Mouse (Mus musculus) heart, postnatal 4 days (tissue): Measurements from ENCODE around the gene Ccdc85b. TPM values are rescaled to one million over a fixed set of nuclear protein-coding genes. Genes with fewer than 3 reads are reported as not detected.
A peak's percentile ranks its signal among the peaks of the same experiment; 100 is the strongest.

Experiments
- DNase-seq: peaks from one replicate; pipeline ENCODE4 v3.0.0; 2021
- total RNA-seq, 2 experiments: library from RNA; stranded (reverse); gene quantifications; 2 replicates each; pipeline ENCODE4 v1.2.3; 2021

Ccdc85b gene
- total RNA-seq, 2 experiments from 2014 or later, result 13.5 to 13.9 TPM

- DNase-seq, result no peak
These were observed 34.1 kb downstream of the Ccdc85b start for GRCm38 (mm10) chr19:5423561-5423960.

- DNase-seq, result no peak
These were observed 34.7 kb downstream of the Ccdc85b start for GRCm38 (mm10) chr19:5422895-5423443.

GRCm38 (mm10) chr19:5422267-5422666 is 35.4 kb downstream of the Ccdc85b start:
- no peak for DNase-seq

GRCm38 (mm10) chr19:5421784-5422183 is 35.9 kb downstream of the Ccdc85b start:
- no peak for DNase-seq

- DNase-seq, result no peak
These were observed 37.1 kb downstream of the Ccdc85b start for GRCm38 (mm10) chr19:5420579-5420978.

- DNase-seq, result no peak
These were observed 38.1 kb downstream of the Ccdc85b start for GRCm38 (mm10) chr19:5419630-5420029.

- no peak for DNase-seq
These were observed 38.8 kb downstream of the Ccdc85b start for GRCm38 (mm10) chr19:5418750-5419466.

GRCm38 (mm10) chr19:5414534-5414957 is 43.1 kb downstream of the Ccdc85b start:
- no peak for DNase-seq

- no peak for DNase-seq
These were observed 43.9 kb downstream of the Ccdc85b start for GRCm38 (mm10) chr19:5413840-5414239.

- DNase-seq, result no peak
These were observed 45.7 kb downstream of the Ccdc85b start for GRCm38 (mm10) chr19:5411961-5412360.

- no peak for DNase-seq
These were observed 47.1 kb downstream of the Ccdc85b start for GRCm38 (mm10) chr19:5410641-5411040.

- DNase-seq, result peak; percentile 71
These were observed 48.6 kb downstream of the Ccdc85b start for GRCm38 (mm10) chr19:5409068-5409467.

GRCm38 (mm10) chr19:5408057-5409001 is 49.4 kb downstream of the Ccdc85b start:
- no peak for DNase-seq

- peak; percentile 64 for DNase-seq
These were observed 50.6 kb downstream of the Ccdc85b start for GRCm38 (mm10) chr19:5407133-5407532.

- DNase-seq, result peak; percentile 50
These were observed 51.1 kb downstream of the Ccdc85b start for GRCm38 (mm10) chr19:5406531-5407126.

- DNase-seq, result no peak
These were observed 51.8 kb downstream of the Ccdc85b start for GRCm38 (mm10) chr19:5405924-5406323.

Other genes starting within 250 kb of the Ccdc85b start
- gene Pacs1, start 184.8 kb downstream of the Ccdc85b start, total RNA-seq, result 10 to 100 TPM; 27.6 to 28.7 TPM
- gene Sf3b2, start 162.4 kb downstream of the Ccdc85b start, total RNA-seq, result 100 to 1,000 TPM; 136 to 139 TPM
- gene Gal3st3, start 159.6 kb downstream of the Ccdc85b start, total RNA-seq, result 1 to 10 TPM; 7.4 to 9.3 TPM
- gene Catsper1, start 122.2 kb downstream of the Ccdc85b start, total RNA-seq, result not detected
- gene Cst6, start 108.3 kb downstream of the Ccdc85b start, total RNA-seq, result 1 to 10 TPM in 1 of 2 experiments, under 1 TPM in 1; 0.81 to 3.0 TPM
- gene Eif1ad, start 91.2 kb downstream of the Ccdc85b start, total RNA-seq, result 10 to 100 TPM; 35.0 to 37.3 TPM
- gene Banf1, start 90.7 kb downstream of the Ccdc85b start, total RNA-seq, result 100 to 1,000 TPM; 234 to 244 TPM
- 10 to 100 TPM; 52.6 to 54.1 TPM for gene Sart1, start 69.2 kb downstream of the Ccdc85b start, total RNA-seq
- under 1 TPM; 0.45 to 0.48 TPM for gene Tsga10ip, start 55.4 kb downstream of the Ccdc85b start, total RNA-seq
- 100 to 1,000 TPM; 231 to 246 TPM for gene Drap1, start 32.9 kb downstream of the Ccdc85b start, total RNA-seq
- 10 to 100 TPM; 35.2 to 35.3 TPM for gene AI837181, start 32.8 kb downstream of the Ccdc85b start, total RNA-seq
- not detected for gene Fosl1, start 10.3 kb downstream of the Ccdc85b start, total RNA-seq
- gene Fibp, start 2.7 kb upstream of the Ccdc85b start, total RNA-seq, result 100 to 1,000 TPM; 106 to 118 TPM
- under 1 TPM; 0.24 to 0.50 TPM for gene Ctsw, start 10.6 kb upstream of the Ccdc85b start, total RNA-seq
- gene Efemp2, start 16.1 kb upstream of the Ccdc85b start, total RNA-seq, result 10 to 100 TPM; 36.7 to 37.8 TPM
- 10 to 100 TPM; 27.9 to 32.9 TPM for gene Mus81, start 30.5 kb upstream of the Ccdc85b start, total RNA-seq
- 100 to 1,000 TPM; 719 to 727 TPM for gene Cfl1, start 32.6 kb upstream of the Ccdc85b start, total RNA-seq
- gene 1700020D05Rik, start 45.9 kb upstream of the Ccdc85b start, total RNA-seq, result 1 to 10 TPM; 1.5 to 2.1 TPM
- 1 to 10 TPM; 7.8 to 7.9 TPM for gene Snx32, start 52.6 kb upstream of the Ccdc85b start, total RNA-seq
- gene Ovol1, start 102.8 kb upstream of the Ccdc85b start, total RNA-seq, result not detected
- gene Ap5b1, start 110.1 kb upstream of the Ccdc85b start, total RNA-seq, result 1 to 10 TPM; 3.8 to 4.6 TPM
- 10 to 100 TPM; 92.4 to 94.5 TPM for gene Rnaseh2c, start 144.0 kb upstream of the Ccdc85b start, total RNA-seq
- gene Kat5, start 152.3 kb upstream of the Ccdc85b start, total RNA-seq, result 10 to 100 TPM; 38.3 to 49.2 TPM
- 10 to 100 TPM; 33.0 to 38.6 TPM for gene Rela, start 179.6 kb upstream of the Ccdc85b start, total RNA-seq
- gene Sipa1, start 205.8 kb upstream of the Ccdc85b start, total RNA-seq, result 10 to 100 TPM; 40.2 to 42.2 TPM
- gene Map3k11, start 230.8 kb upstream of the Ccdc85b start, total RNA-seq, result 10 to 100 TPM; 39.8 to 40.0 TPM
- gene Pcnx3, start 231.0 kb upstream of the Ccdc85b start, total RNA-seq, result 10 to 100 TPM; 42.5 to 42.7 TPM
- not detected for gene Kcnk7, start 246.5 kb upstream of the Ccdc85b start, total RNA-seq